Mouse (Mus musculus) embryo, embryonic 11.5 days (tissue): ENCODE measurements at regions not wholly inside any gene's neighbourhood (a gene's known extent, or its start where the extent isn't known, plus 50 kb on each side); places are given as distances from the start of the nearest gene placed in this dataset.
"Not testable (repeated sequence)": the region's sequence is repeated elsewhere in the genome, so short reads cannot be mapped to it uniquely, and the experiment has no call there.

Experiments used
- DNase-seq: peaks from one replicate; pipeline ENCODE4 v3.0.0-alpha.2; 2012; ENCODE audit warnings: low read depth, low spot score

DNA sequence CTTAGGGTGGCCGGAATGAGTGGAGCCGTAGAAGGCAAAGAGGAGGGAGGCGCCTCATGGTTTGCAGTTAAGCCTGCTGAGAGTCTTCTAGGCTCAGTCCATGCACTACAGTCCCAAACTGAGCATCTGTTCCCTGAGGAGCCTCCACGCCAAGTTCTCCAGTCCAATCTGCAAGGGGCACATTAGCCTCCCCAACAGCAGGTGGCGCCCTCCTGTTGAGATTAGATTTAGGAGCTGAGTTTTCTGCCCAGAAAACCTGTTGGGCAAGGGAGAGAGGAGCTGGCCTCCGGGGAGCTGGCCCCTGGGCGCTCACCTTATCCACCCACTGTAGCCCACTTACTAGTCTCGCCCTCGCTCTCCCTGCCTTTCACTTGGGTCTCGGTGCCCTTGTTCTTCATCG is 150.0 kb upstream of the Haao start:
- DNase-seq = no peak

DNA sequence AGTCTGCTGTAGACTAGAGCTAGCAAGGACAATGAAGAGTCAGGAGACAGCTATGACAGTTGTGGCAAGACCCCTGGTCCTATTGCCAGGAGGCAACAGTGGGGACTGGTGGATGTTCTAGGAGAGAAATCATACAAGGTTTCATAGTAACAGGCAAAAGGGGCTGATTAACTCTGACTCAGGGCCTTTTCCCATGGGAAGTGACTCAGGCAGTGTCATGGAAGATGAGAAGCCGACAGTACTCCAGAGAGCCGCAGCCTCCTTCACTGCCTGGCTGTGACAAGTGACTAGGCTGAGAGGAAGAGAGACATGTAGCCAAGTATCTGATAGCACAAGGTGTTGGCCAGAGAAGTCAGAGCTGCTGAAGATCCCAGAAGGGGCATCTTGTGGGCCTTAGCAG is 145.3 kb upstream of the Haao start:
- DNase-seq = no peak

DNA sequence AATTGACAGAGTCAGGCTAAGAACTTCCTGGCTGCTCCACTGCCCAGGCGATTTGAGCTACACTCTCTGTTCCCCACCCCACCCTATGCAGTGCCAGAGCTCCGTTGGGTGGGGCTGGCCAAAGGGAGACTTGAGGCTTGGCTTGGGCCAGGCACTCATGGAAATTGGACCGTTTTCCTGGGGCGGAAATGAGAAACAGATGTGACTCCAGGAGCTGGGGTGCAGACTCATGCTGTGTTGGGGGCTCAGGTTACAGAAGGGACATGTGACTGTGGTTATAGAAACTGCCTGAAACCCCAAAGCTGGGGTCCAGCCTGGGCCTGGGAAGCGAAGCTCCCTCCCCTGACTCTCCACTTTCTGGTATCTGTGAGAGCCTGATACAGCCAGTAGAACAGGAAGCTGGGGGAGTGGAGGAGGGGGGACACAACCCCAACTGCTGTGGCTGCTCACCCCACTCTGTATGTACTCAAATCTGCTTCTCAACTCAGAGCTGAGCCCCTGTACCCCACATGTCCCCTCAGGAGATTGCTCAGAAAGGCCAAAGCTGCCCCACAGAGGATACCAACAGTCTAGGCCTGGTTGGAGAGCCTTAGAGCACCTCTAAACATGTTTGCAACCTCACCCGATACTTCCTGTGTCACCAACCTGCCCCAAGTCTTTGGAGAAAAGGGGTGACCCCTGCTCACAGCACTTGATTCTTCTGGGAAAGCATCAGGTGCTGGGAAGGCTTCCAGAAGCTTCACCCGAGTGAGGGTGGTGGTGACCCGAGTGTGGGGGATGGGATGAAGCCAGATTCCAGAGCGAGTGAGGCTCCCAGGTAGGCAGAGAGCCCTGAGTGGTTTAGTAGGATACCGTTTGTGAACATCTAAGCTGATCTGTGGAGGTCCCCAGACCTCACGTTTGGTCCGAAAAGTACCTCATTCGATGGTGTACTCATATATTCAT is 142.9 kb upstream of the Haao start:
- DNase-seq = peak; percentile 74

DNA sequence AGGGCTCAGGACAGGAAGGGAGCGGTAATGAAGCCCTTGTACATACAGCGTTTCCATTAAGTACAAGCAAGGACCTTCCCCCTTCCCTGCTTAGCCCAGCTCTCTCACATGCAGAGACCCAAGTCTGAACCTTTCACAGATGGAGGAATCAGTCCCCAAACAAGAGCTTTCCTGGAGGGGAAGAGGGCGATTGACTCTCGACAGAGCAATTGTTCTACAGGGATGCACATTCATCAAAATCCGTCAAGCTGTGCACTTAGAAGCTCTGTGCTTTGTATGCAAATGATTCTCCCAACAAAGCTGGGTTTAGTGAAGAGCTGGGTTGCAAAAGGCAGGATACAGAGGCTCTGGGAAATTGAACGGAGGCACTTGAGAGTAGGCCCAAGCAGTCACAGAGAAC is 141.1 kb upstream of the Haao start:
- no peak for DNase-seq

DNA sequence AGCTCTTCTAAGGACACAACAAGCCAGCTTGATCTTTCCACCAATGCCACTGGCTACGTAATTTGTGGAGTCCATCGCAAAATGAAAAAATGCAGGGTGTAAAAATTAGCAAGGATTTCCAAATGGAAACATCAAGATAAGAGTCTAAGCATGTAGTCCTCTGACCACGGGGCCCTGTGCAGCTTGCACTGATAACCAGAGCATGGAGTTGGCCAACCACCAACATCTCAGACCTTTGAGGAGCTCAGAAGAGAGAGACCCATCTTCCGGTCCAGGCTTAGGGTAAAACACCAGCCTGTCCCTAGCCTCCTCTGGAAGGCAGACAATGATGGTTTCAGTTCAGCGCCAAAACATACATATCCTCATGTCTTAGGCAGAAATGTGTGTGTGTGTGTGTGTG is 140.4 kb upstream of the Haao start:
- no peak for DNase-seq

DNA sequence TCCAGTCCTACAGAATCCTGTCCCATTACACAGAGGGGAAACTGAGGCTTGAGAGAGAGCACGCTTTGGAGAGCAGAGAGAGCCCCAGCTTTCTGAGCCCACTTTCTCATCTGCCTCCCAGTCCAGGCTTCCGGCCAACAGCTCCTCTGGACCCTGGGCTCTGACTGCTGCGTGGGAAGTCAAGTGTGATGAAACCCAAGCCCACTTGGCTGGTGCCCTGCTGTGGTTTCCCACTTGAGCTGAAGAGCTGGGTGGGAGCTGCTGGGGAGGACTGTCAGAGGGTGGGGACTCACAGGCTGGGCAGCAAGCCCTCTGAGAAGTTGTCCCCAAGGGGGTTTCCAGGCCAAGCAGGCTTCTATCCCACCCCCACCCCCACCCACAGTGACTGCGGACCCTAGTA is 139.9 kb upstream of the Haao start:
- no peak for DNase-seq

DNA sequence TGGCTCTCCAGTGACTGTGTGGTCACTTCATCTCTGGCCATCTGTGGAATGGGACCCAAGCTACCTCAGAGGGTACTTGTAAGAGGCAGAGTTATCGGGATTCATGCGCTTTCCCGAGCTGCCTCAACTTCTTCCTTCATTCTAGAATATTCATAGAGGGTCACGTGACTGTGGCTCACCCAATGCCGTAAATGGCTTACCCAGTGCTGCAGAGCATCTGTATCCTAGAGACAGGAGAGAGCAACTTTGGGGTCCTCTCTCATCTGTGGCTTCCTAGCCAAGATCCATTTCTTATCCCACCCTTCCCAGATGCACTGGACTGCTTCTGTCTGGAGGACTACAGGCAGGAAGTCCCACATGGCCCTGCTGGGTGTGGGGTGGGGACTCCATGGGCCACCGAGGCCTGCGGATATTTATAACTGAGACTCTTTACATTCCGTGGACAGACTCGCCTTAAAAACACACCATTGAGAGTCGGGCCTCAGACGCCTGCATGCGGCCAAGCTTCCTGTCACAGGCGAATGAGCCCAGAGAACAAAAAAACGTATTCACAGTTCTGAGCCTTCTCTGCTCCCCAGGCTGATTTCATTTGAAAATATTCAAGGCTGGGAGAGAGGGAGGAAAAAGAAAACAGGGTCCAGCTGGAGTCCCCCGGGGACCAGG is 138.3 kb upstream of the Haao start:
- no peak for DNase-seq

DNA sequence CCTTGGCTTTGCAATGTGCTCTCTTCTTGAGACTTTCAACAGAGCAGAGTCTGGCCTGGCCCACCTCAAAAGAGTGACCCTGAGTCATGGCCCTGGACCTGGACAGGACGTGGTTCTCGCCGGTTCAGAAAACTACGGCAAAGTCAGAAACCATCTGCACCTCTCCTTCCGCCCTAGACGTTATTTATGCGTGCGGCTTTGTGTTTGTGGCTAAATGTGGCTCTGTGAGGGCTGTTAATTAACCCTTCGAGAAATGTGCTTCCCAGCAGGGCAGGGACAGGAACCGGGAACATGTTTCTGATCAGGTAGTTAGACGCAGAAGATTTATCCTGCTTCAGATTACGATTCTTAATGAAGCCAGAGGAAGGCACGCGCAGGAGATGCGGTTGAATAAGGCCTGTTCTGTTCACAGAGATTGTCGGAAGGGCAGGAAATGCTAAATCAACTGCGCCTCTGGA is 137.6 kb upstream of the Haao start:
- DNase-seq = no peak

DNA sequence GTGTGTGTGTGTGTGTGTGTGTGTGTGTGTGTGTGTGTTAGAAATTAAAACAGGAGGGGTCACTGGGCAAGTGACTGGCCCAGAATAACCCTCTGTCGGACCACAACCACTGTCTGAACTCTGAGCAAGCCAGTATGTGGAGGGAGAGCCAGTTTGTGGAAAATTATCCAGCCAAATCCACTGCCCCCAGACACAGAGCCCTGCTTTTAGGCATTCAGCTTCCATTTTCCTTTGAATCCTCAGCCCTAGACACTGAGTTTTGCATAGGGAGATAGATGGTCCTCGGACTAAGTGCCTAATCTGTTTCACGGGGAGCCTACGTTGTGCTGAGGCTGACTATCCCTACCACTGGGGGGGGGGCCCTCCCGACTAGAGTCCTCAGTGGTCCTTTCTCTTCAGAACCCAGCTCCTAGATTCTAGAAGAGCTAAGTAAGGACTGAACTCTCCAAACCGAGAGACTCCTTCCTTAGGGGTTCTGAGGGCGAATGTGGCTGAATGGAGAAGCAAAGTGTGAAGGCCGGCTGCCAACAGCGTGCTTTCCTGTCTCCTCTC is 136.2 kb upstream of the Haao start:
- no peak for DNase-seq

DNA sequence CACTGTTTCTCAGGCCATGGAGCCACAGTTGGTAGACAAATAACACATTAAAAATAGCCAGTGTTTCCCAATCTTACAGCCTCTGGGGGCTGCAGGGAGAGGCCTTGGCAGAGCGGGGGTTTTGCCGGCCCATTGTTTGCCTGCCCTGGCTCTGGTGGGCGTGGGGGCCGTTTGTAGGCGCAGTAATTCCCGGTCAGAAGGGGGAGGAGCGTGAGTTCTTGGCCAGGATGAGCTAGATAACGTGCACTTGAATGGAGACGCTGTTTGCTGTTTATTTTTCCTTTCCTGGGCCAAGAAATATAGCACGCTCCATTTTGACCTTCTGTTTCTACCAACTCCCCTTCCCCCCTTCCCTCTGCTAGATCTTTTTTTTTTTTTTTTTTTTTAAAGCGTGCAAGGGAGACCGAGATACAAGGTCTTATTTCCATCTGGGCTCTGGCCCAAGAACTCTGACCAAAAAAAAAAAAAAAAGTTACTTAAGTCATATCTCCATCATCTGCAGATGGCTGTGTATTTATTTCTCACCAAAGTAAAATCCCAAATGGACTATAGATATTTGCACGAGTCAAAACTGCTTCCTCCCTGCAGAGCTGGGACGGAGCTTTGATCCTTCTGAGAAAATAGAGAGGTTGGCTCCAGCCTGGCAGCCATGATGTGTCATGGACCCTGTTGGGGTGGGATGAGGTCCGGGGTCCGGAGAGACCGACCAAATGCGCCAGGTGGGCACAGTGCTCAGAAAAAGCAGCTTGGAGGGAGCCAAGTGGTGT is 135.5 kb upstream of the Haao start:
- DNase-seq = no peak

DNA sequence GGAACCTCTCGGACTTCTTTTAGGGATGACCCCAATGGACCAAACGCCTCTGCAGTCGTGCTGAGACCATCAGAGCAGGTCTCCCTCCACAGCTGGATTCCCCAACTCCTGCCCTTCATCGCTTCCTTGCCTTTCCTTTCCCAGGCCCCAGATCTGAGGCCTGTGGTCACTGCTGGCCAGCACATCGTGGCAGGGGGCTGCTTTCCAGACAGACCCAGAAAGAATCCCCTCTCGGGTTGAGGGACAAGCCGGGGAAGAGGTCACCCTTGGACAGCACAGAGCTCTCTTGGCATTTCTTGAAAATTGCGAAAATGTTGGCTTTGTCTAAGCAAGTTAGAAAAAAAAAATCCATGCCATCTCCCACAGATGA is 134.9 kb upstream of the Haao start:
- no peak for DNase-seq

DNA sequence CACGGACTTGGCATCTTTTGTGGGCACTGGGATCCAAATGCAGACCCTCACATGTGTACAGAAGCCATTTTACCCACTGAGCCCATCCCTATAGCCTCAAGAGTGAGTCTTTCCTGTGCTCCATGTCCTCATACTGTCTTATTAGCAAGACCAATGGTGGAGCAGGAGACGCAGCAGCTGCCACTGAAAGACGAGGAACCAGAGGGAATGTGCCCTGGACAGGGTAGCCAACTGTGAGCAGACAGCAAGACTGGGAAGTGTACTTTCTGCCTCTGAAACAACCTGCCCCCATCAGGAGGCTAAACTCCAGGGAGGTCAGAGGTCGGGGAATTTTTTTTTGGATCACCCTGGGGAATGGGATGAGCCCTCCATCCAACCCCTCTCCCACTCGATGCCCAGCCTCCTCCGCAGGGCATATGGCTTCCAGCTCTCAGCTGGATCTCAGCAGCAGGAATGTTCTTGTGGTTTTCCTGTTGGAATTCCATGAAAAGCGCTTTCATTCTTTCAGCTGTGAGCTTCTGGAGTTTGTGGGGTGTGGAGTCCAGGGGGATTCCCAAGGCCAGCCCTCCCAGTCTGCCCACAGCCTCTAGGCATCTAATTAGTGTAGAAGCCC is 131.2 kb upstream of the Haao start:
- no peak for DNase-seq

DNA sequence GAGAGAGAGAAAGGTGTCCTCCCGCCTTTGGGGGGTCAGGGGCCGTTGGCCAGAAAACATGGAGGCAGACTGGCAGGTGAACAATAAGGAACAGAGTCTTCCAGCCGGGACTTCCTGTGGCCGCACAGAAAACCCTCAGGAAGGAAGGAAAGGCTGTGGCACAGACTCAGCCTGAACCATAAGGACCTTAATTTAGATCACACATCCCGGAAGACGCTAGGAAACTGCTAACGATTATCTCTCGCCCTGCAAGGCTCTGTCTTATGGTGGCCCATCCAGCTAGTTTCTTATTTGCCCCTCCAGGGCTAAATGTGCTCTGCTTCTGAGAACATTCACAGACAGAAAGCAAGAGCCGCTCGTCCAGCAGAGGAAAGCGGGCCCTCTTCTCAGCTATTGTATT is 130.0 kb upstream of the Haao start:
- no peak for DNase-seq

DNA sequence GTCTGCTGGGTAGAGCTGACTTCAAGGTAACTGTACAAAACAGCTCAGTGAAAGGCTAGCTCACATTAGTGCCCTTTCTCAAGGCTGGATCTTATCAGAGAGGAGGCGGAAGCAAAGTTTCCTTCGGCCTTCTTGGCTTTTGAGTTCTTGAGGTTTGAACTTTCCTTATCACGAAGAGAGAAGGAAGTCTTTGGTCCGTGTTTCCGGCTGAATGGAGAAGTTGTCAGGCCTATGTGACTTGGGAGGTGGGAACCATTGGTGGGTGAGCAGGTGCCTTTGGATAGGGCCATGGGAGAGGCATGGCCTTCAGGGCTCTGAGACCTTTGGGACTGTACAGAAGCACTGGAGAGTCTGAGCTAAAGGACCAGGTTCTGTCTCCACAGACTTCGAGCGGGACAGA is 128.1 kb upstream of the Haao start:
- DNase-seq = no peak

DNA sequence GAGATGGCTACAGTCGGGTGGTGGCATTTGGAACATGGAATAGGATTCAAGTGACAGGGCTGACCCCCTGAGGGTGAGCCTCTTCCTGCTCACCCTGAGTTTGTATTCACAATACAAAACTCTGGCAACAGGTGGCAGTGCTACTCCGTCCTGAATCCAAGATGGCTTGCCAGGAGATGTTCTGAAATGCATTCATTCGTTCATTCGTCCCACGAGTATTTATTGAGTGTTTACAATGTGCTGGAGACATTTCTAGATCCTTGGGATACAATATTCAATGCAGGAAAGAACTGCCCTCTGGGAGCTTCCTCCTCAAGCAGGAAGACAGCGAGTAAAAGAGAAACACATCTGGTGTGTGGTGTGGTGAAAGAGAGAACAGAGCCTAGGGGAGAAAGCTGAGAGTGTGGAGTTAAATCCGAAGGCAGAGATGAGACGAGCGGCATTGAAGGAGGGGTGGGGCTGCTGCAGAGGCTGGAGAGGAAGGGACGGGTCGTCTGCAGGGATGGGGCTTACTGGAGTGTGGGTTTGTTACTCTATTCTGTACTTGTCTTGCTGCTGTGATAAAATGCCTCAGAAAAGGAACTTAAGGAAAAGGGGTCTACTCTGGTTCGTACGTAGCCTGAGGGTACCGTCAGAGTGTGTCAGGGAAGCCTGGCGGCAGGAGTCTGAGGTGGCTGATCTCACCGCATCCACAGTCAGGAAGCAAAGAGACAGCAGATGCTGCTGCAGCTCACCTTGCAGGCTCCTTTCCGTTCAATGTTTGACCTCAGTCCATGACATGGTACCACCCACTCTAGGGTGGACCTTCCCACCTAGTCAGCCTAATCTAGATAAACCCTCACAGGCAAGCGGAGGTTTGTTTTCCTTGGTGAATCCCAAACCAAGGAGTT is 125.9 kb upstream of the Haao start:
- no peak for DNase-seq

DNA sequence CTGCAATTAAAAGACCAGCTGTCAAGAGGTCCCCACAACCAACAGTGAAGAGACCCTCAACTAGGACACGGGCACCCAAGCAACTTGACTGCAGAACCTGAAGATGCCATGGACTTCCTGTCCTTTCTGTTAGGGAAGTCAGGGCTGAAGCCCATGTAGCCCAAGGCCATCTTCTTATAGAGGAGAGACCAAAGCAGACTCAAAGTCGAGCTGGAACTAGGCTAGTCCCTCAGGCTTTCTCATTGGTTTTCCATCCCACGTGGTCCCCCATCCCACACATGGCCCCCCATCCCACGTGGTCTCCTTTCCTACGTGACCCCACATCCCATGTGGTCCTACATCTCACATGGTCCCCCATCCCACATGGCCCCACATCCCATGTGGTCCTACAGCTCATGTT is 125.1 kb upstream of the Haao start:
- no peak for DNase-seq

DNA sequence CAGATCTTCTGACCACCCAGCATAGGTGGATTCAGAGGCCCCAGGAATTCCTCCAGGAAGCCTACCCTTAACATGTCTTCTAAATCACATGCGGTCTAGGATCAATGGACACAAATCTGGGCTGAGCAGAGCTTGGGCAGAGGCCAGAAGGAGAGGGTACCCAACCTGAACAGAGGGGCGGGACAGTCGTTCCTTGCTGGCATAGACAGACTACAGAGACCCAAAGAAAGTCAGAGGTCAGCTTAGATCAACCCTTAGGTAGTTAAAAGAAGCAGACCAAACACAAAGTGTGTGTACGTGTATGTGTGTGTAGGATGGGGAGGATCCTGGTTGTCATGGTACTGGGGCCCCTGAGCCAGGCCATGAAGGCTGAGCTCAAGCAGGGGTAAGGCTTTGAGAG is 124.7 kb upstream of the Haao start:
- DNase-seq = no peak

DNA sequence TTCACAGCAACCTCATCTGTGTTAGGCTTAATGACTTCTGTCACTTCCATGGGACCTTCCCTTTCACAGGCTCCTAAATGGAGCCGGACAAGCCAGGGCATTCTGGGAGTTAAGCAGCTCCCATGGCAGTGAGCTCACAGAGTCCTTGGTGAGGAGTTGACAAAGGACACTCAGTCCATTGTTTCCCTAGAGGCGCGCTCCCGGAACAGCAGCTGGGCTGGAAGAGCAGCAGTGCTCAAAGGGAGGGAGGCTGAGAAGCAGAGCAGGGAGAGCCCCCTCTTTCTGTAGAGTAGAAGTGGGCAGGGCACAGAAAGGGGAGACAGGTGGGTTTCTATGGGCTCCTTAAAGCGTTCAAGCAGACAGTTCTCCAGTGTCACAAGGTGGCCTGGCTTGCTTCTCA is 124.3 kb upstream of the Haao start:
- DNase-seq = no peak

DNA sequence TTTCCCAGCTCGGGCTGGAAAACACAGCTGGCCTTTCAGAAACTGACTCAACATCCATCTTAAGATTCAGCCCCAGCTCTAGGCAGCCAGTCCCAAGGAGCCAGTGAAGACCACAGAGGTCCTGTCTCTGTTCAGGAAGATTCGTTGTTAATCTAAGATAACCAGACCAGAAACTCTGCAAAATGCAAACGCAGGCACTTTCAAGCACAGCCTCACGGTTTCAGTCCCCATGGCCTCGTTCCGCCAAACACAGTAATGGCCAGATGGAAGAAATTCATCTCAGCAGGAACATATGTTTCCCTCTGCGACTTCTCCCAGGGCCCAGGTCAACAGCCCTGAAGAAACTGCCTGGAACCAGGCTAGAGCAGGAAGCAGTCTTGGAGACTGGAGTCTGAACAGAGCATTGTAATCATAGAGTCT is 121.7 kb upstream of the Haao start:
- DNase-seq = no peak

DNA sequence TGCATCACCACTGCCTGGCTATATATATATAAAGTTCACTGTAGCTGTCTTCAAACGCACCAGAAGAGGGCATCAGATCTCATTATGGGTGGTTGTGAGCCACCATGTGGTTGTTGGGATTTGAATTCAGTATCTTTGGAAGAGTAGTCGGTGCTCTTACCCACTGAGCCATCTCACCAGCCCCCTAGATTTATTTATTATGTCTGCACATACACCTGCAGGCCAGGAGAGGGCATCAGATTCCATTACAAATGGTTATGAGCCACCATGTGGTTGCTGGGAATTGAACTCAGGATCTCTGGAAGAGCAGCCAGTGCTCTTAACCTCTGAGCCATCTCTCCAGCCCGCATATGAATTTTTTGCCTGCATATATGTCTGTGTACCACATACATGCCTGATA is 120.4 kb upstream of the Haao start:
- not testable (repeated sequence) for DNase-seq

DNA sequence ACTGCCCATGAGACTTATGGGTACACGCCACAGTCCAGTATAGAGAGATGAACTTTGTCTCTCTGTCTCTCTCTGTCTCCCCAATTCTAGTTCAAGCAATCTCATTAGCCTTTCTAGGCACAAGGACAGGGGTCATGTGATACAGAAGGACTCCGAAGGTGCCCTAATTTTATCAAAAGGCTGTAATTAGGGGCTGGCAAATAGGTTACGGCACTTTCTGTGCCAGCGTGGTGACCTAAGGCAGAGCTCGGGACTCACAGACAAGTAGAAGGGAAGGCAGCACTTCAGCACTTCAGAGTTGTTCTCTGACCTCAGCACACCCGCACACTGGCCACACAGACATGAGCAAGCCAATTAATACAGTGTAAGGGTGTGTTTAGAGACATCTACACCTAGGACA is 119.2 kb upstream of the Haao start:
- DNase-seq = no peak
